Mouse (Mus musculus): ENCODE data around the gene Gtf2h5. TPM values are rescaled to one million over a fixed set of nuclear protein-coding genes. Genes with fewer than 3 reads are reported as not detected.

Gene Gtf2h5
- total RNA-seq, 2 experiments from 2014 or later, result 121 to 126 TPM

GRCm38 (mm10) chr17:6083323-6083890, 3.8 kb downstream of the Gtf2h5 start:
- TF ChIP-seq CTCF (conservative IDR thresholded peaks at IDR 0.05), result no peak
- DNase-seq (ENCODE audit: low spot score in 2 of 2), result peak; percentile 53 to 60
- Histone ChIP-seq H3K27ac (peak overlapping the region; percentile 81), H3K4me3 (no peak overlapping the region)

- no peak for TF ChIP-seq CTCF (conservative IDR thresholded peaks at IDR 0.05)
- DNase-seq (ENCODE audit: low spot score in 2 of 2), result no peak
- H3K4me3 ChIP-seq, result no peak overlapping the region
These were observed 12.0 kb downstream of the Gtf2h5 start for GRCm38 (mm10) chr17:6091604-6092003.

DNA sequence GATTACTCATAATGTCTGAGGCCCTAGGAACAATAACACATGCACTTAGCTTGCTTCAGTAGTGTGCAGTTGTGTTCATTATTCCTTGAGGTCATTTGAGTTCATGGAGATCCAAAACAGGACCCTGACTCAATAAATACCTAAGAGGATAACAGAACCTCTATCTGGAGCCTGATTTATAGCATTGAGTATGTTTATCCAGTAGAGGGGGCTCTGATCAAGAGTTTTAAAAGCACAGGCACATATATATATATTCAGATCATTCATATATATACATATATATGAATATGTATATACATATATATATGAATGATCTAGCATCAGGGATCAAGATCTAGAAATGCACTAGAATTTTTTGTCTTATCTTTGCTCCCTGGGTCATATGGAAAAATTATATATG, 16.0 kb downstream of the Gtf2h5 start:
- Histone ChIP-seq H3K4me3 (no peak overlapping the region), H3K27ac (no peak overlapping the region)
- DNase-seq (ENCODE audit: low spot score in 2 of 2), result no peak
- TF ChIP-seq CTCF (conservative IDR thresholded peaks at IDR 0.05), result peak; percentile 67

More at GRCm38 (mm10) chr17:6091604-6092003, 12.0 kb downstream of the Gtf2h5 start:
- H3K27ac ChIP-seq, result no peak overlapping the region

DNA sequence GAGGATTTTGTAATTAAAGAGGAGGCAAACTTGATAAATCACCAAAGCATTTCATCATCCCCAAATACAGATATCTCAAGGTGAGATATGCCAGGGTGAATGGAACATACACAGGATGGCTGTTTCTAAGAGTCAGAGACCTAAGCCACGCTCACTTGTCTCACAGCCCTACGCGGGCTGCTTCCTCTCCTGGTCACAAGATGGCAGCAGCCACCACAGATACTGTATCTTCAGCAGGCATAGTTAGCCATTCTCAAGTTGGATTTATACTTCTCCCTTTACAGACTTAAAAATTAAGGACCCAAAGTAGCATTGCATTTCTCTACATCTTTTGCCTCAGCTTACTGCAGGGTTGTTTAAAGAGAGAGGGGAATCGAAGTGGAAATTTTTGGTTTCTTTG, 18.3 kb downstream of the Gtf2h5 start:
- TF ChIP-seq CTCF (conservative IDR thresholded peaks at IDR 0.05), result peak; percentile 96
- DNase-seq (ENCODE audit: low spot score in 2 of 2), result peak in 1 of 2 experiments; percentile 47
- Histone ChIP-seq H3K4me3 (no peak overlapping the region), H3K27ac (no peak overlapping the region)

GRCm38 (mm10) chr17:6102287-6102686, 22.7 kb downstream of the Gtf2h5 start:
- Histone ChIP-seq H3K4me3 (no peak overlapping the region), H3K27ac (no peak overlapping the region)
- DNase-seq (ENCODE audit: low spot score in 2 of 2), result no peak
- TF ChIP-seq CTCF (conservative IDR thresholded peaks at IDR 0.05), result no peak

DNA sequence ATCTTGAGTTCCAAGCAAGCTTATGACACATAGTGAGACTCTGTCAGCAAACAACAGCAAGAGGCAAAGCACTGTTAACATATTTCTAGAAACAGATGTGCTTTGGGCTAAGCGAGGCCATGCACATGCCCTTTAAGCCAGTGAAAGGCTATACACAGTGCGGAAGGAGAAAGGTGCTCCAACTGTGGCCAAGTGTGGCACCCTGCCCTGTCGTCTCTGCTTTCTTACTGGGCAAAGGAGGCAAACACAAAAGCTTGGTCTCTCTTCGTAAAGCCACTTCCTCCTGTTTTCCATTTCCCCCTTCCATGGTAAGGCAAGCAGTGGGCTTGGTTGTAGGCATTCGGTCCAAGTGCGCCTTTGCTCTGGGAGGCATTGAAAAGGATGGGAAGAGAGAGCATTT, 24.0 kb downstream of the Gtf2h5 start:
- TF ChIP-seq CTCF (conservative IDR thresholded peaks at IDR 0.05), result no peak
- no peak overlapping the region for H3K27ac ChIP-seq

GRCm38 (mm10) chr17:6106361-6107014, 26.9 kb downstream of the Gtf2h5 start, which contains the start of gene Tulp4:
Gene Tulp4, plus strand, starts transcription at chr17:6106437.
- H3K27ac ChIP-seq, result peak within 1 kb of the TSS; percentile 96
- DNase-seq (ENCODE audit: low spot score in 2 of 2), result peak; percentile 75 to 81
- TF ChIP-seq CTCF (conservative IDR thresholded peaks at IDR 0.05), result no peak
- peak within 1 kb of the TSS; percentile 93 for H3K4me3 ChIP-seq

More for the DNA sequence above, 24.0 kb downstream of the Gtf2h5 start:
- DNase-seq (ENCODE audit: low spot score in 2 of 2), result no peak
- H3K4me3 ChIP-seq, result no peak overlapping the region

DNA sequence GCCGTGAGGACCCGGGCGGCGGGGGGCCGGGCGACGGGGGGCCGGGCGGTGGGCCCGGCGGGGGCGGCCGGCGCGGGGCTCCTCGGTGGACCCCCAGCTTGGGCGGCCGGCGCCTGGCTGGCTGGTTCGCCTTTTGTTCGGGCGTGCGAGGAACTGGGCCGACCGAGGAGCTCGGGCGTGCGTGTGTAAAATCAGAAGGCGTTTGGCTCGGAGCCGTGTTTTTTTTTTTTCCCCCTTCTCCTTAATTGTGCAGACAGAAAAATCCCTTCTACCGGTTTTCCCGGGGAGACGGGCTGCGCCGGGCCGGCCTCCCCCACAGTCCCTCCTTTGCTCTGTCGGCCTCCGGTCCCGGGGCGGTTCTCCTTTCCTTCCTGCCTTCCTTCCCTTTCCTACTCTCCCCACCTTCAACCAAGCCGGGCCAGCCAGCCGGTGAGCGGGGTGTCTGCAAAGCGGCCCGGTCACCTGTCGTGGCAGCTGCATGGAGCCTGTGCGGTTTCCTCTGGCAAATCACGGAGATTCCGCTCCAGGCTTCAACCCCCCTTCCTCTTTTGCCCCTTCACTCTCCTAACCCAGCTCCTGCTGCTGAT, 27.5 kb downstream of the Gtf2h5 start:
- H3K27ac ChIP-seq, result peak overlapping the region; percentile 96
- peak overlapping the region; percentile 93 for H3K4me3 ChIP-seq
- TF ChIP-seq CTCF (conservative IDR thresholded peaks at IDR 0.05), result no peak
- peak; percentile 27 to 37 for DNase-seq (ENCODE audit: low spot score in 2 of 2)

DNA sequence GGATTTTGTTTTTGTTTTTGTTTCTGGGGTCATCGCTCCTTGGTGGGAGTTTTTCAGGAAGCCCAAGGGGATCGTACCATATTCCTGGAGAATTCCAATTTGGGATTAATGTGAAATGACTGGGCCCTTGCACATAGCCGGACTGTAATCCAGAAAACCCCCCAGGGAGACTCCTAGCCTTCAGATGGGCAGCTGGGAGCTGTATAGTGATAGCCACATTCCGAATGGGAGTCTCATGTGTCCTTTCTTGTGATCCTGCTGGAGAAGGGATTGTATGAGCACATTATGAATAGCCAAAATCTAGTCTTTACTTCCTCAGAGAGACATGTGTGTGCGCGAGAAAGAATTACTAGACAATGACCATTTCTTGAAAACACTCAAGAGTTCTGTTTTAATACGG, 28.6 kb downstream of the Gtf2h5 start:
- TF ChIP-seq CTCF (conservative IDR thresholded peaks at IDR 0.05), result no peak
- Histone ChIP-seq H3K4me3 (peak overlapping the region; percentile 93), H3K27ac (peak overlapping the region; percentile 96)
- no peak for DNase-seq (ENCODE audit: low spot score in 2 of 2)

- Histone ChIP-seq H3K27ac (no peak overlapping the region), H3K4me3 (no peak overlapping the region)
- TF ChIP-seq CTCF (conservative IDR thresholded peaks at IDR 0.05), result peak; percentile 74
- peak in 1 of 2 experiments; percentile 23 for DNase-seq (ENCODE audit: low spot score in 2 of 2)
These were observed 31.4 kb downstream of the Gtf2h5 start for GRCm38 (mm10) chr17:6110956-6111355.

DNA sequence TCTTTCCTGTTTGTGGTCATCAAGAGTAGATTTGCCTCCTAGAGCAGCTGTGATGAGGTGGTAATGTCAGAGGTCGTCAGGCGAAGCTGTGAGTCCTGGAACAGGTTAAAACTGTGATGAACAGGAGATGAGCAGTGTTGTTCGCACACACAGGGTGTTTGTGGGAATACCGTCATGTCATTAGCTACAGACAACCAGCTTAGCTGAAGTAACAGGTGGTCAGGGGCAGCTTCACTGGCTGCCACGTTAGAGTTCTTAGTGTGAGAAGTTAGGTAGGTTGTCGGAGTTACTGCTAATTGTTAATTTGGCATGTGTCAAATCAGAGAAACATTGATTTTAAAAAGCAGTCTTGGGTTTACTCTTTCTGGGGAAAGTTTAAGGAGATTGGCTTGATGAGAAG, 34.1 kb downstream of the Gtf2h5 start:
- Histone ChIP-seq H3K4me3 (no peak overlapping the region), H3K27ac (no peak overlapping the region)
- TF ChIP-seq CTCF (conservative IDR thresholded peaks at IDR 0.05), result no peak
- no peak for DNase-seq (ENCODE audit: low spot score in 2 of 2)

GRCm38 (mm10) chr17:6115085-6115484, 35.5 kb downstream of the Gtf2h5 start:
- H3K4me3 ChIP-seq, result no peak overlapping the region
- DNase-seq (ENCODE audit: low spot score in 2 of 2), result no peak
- TF ChIP-seq CTCF (conservative IDR thresholded peaks at IDR 0.05), result no peak
- no peak overlapping the region for H3K27ac ChIP-seq

DNA sequence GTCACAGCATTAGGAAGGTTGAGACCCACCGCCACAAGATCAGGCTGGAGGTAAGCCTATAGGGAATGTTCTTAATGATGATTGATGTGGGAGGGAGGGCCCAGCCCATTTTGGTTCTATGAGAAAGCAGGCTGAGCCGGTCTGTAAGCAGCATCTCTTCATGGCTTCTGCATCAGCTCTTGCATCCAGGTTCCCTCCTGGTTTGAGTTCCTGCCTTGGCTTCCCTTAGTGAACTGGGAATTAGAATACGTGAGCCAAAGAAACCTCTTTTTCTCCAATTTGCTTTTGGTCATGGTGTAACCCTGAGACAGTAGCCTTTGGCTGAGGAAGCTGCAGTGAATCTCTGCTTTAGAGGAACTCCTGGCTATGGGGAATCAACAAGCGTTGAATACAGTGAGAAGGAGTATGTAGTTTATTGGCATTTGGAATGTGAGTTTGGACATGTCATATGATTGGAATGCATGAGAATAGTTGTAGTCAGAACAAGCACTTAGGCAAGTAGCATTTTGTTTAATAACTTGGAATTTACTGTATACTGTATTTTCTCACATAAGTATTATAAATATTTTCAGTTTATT, 37.7 kb downstream of the Gtf2h5 start:
- no peak for DNase-seq (ENCODE audit: low spot score in 2 of 2)
- TF ChIP-seq CTCF (conservative IDR thresholded peaks at IDR 0.05), result no peak
- Histone ChIP-seq H3K27ac (no peak overlapping the region), H3K4me3 (no peak overlapping the region)

Measured in layer of hippocampus, adult 2 months (tissue).